Mouse (Mus musculus) limb, embryonic 15.5 days (tissue): Measurements from ENCODE around the gene Map3k15. TPM values are rescaled to one million over a fixed set of nuclear protein-coding genes. Genes with fewer than 3 reads are reported as not detected.

Source experiments
- ATAC-seq: fragments of 200-750 bp; cut with Nextera tagmentation; 2 replicates; pipeline ENCODE4 v1.8.0; 2017; ENCODE audit warnings: low read depth, moderate TSS enrichment; ENCODE audit not compliant: insufficient number of reproducible peaks, low FRiP score, low TSS enrichment
- H3K27ac ChIP-seq: fragments of 300-500 bp; sonication (generic); 2 replicates; pipeline ENCODE4 v1.5.1; 2015; ENCODE audit warnings: moderate library complexity, mild to moderate bottlenecking, inconsistent platforms
- H3K27me3 ChIP-seq: fragments of 300-500 bp; sonication (generic); 2 replicates; pipeline ENCODE4 v1.6.1; 2015; ENCODE audit warnings: inconsistent platforms
- H3K36me3 ChIP-seq: fragments of 300-500 bp; sonication (generic); 2 replicates; pipeline ENCODE4 v1.6.1; 2015; ENCODE audit warnings: inconsistent platforms
- H3K4me1 ChIP-seq: fragments of 300-500 bp; sonication (generic); 2 replicates; pipeline ENCODE4 v1.6.1; 2015; ENCODE audit warnings: inconsistent platforms
- H3K4me2 ChIP-seq: fragments of 300-500 bp; sonication (generic); 2 replicates; pipeline ENCODE4 v1.6.1; 2015; ENCODE audit warnings: mild to moderate bottlenecking, inconsistent platforms
- H3K4me3 ChIP-seq: fragments of 300-500 bp; sonication (generic); 2 replicates; pipeline ENCODE4 v1.5.1; 2015; ENCODE audit warnings: mild to moderate bottlenecking, inconsistent platforms
- H3K9ac ChIP-seq: fragments of 300-500 bp; sonication (generic); 2 replicates; pipeline ENCODE4 v1.6.1; 2015; ENCODE audit warnings: inconsistent platforms
- H3K9me3 ChIP-seq: fragments of 300-500 bp; sonication (generic); 2 replicates; pipeline ENCODE4 v1.6.1; 2016; ENCODE audit warnings: inconsistent platforms
- WGBS: fragments of 180-500 bp; shearing (Covaris S2); methylation state at CpG from one replicate; pipeline ENCODE4 v1.1.7; 2015; 5-methylcytosine and 5-hydroxymethylcytosine counted together
- polyA plus RNA-seq: library from polyadenylated mRNA; unstranded; fragments of >200 nt; fragmentation: Nextera tagmentation; extraction: Ambion mirVana; gene quantifications from 2 replicates; pipeline ENCODE4 v1.2.1, GENCODE M21; 2015

The Map3k15 gene
- polyA plus RNA-seq, 1 experiment from 2014 or later = 0.05 TPM

- 42% methylated on average over 5 of the region's 5 CpGs for WGBS
- ATAC-seq = no peak
- Histone ChIP-seq H3K4me3 (peak overlapping the region; percentile 14), H3K9me3 (no peaks in the 10 kb centered on the region), H3K4me2 (peak overlapping the region; percentile 52), H3K4me1 (no peaks in the 10 kb centered on the region), H3K27ac (no peak overlapping the region), H3K36me3 (0 out of 2 replicates have a peak, but pooled peaks cover 4% of the 10 kb centered on the region), H3K27me3 (0 out of 2 replicates have a peak, but pooled peaks cover 8% of the 10 kb centered on the region), H3K9ac (no peak overlapping the region)
Measured at GRCm38 (mm10) chrX:160136153-160136552, 147.9 kb downstream of the Map3k15 start.

- 28% methylated on average over 18 of the region's 18 CpGs for WGBS
- no peaks in the 10 kb centered on the region for H3K4me1 ChIP-seq
- peak overlapping the region; percentile 57 for H3K9ac ChIP-seq
- peak overlapping the region; percentile 95 for H3K27ac ChIP-seq
- H3K9me3 ChIP-seq = no peaks in the 10 kb centered on the region
- no peaks in the 10 kb centered on the region for H3K36me3 ChIP-seq
- H3K4me2 ChIP-seq = peak overlapping the region; percentile 52
- H3K4me3 ChIP-seq = peak overlapping the region; percentile 59
- ATAC-seq = no peak
- 0 out of 2 replicates have a peak, but pooled peaks cover 8% of the 10 kb centered on the region for H3K27me3 ChIP-seq
Measured at GRCm38 (mm10) chrX:160137177-160137860, 149.1 kb downstream of the Map3k15 start.

- Histone ChIP-seq H3K4me1 (no peaks in the 10 kb centered on the region), H3K36me3 (no peaks in the 10 kb centered on the region), H3K27ac (peak within 1 kb of the TSS; percentile 95), H3K9ac (peak within 1 kb of the TSS; percentile 57), H3K27me3 (0 out of 2 replicates have a peak, but pooled peaks cover 8% of the 10 kb centered on the region), H3K4me2 (peak within 1 kb of the TSS; percentile 52), H3K9me3 (no peaks in the 10 kb centered on the region), H3K4me3 (peak within 1 kb of the TSS; percentile 59)
- ATAC-seq = peak; percentile 94
- WGBS = 24% methylated on average over 62 of the region's 67 CpGs
Measured at GRCm38 (mm10) chrX:160137861-160138717, 149.9 kb downstream of the Map3k15 start, which contains the start of gene Pdha1. Gene Pdha1, minus strand, starts transcription at chrX:160138413.

- Histone ChIP-seq H3K4me2 (no peak overlapping the region), H3K36me3 (no peaks in the 10 kb centered on the region), H3K4me1 (no peaks in the 10 kb centered on the region), H3K4me3 (no peak overlapping the region), H3K9me3 (no peaks in the 10 kb centered on the region), H3K9ac (no peak overlapping the region), H3K27ac (no peak overlapping the region), H3K27me3 (peaks cover 1% of the 10 kb centered on the region; the same call in 1 of the 2 replicates)
- WGBS = 79% methylated on average over 4 of the region's 4 CpGs
- ATAC-seq = no peak
Measured at GRCm38 (mm10) chrX:160146806-160147205, 158.6 kb downstream of the Map3k15 start.

- no peak overlapping the region for H3K4me3 ChIP-seq
- no peak for ATAC-seq
- no peaks in the 10 kb centered on the region for H3K9me3 ChIP-seq
- no peak overlapping the region for H3K4me2 ChIP-seq
- peaks cover 2% of the 10 kb centered on the region; the same call in 1 of the 2 replicates for H3K27me3 ChIP-seq
- 82% methylated on average over 3 of the region's 3 CpGs for WGBS
- no peaks in the 10 kb centered on the region for H3K4me1 ChIP-seq
- H3K9ac ChIP-seq = no peak overlapping the region
- H3K36me3 ChIP-seq = no peaks in the 10 kb centered on the region
- H3K27ac ChIP-seq = no peak overlapping the region
Measured at GRCm38 (mm10) chrX:160147406-160147805, 159.2 kb downstream of the Map3k15 start.

- Histone ChIP-seq H3K9me3 (no peaks in the 10 kb centered on the region), H3K27me3 (peaks cover 2% of the 10 kb centered on the region; the same call in 1 of the 2 replicates)
- WGBS = 85% methylated on average over 3 of the region's 3 CpGs
Measured at GRCm38 (mm10) chrX:160148859-160149258, 160.6 kb downstream of the Map3k15 start.

GRCm38 (mm10) chrX:160153147-160153815 lies 165.0 kb downstream of the Map3k15 start:
- no peak for ATAC-seq
- no peak overlapping the region for H3K4me3 ChIP-seq
- no peak overlapping the region for H3K9ac ChIP-seq
- no peak overlapping the region for H3K27ac ChIP-seq
- H3K4me1 ChIP-seq = no peaks in the 10 kb centered on the region
- peaks cover 2% of the 10 kb centered on the region; the same call in 1 of the 2 replicates for H3K27me3 ChIP-seq
- H3K4me2 ChIP-seq = no peak overlapping the region
- H3K9me3 ChIP-seq = no peaks in the 10 kb centered on the region
- H3K36me3 ChIP-seq = no peaks in the 10 kb centered on the region
- WGBS = 65% methylated on average over 4 of the region's 4 CpGs

More at GRCm38 (mm10) chrX:160148859-160149258, 160.6 kb downstream of the Map3k15 start:
- Histone ChIP-seq H3K4me3 (no peak overlapping the region), H3K9ac (no peak overlapping the region), H3K4me1 (no peaks in the 10 kb centered on the region), H3K36me3 (no peaks in the 10 kb centered on the region), H3K27ac (no peak overlapping the region), H3K4me2 (no peak overlapping the region)
- ATAC-seq = no peak

- Histone ChIP-seq H3K4me2 (no peak overlapping the region), H3K4me1 (no peaks in the 10 kb centered on the region), H3K9me3 (no peaks in the 10 kb centered on the region), H3K27ac (no peak overlapping the region), H3K27me3 (peaks cover 5% of the 10 kb centered on the region; the same call in 1 of the 2 replicates), H3K4me3 (no peak overlapping the region), H3K9ac (no peak overlapping the region), H3K36me3 (no peaks in the 10 kb centered on the region)
- ATAC-seq = no peak
- 75% methylated on average over 3 of the region's 3 CpGs for WGBS
Measured at GRCm38 (mm10) chrX:160164259-160164658, 176.0 kb downstream of the Map3k15 start.

GRCm38 (mm10) chrX:160166246-160166985 lies 178.2 kb downstream of the Map3k15 start:
- Histone ChIP-seq H3K27me3 (peaks cover 5% of the 10 kb centered on the region; the same call in 1 of the 2 replicates), H3K9ac (no peak overlapping the region), H3K36me3 (no peaks in the 10 kb centered on the region), H3K27ac (no peak overlapping the region), H3K9me3 (no peaks in the 10 kb centered on the region), H3K4me1 (no peaks in the 10 kb centered on the region), H3K4me2 (no peak overlapping the region), H3K4me3 (no peak overlapping the region)
- WGBS = 42% methylated on average over 6 of the region's 6 CpGs
- ATAC-seq = no peak

- H3K9ac ChIP-seq = no peak overlapping the region
- no peak overlapping the region for H3K4me2 ChIP-seq
- no peak for ATAC-seq
- no peaks in the 10 kb centered on the region for H3K36me3 ChIP-seq
- no peaks in the 10 kb centered on the region for H3K4me1 ChIP-seq
- 23% methylated on average over 3 of the region's 3 CpGs for WGBS
- H3K4me3 ChIP-seq = no peak overlapping the region
- no peaks in the 10 kb centered on the region for H3K9me3 ChIP-seq
- no peak overlapping the region for H3K27ac ChIP-seq
- no peaks in the 10 kb centered on the region for H3K27me3 ChIP-seq
Measured at GRCm38 (mm10) chrX:160170150-160170549, 181.9 kb downstream of the Map3k15 start.
